12 mouse cellular contexts compared by ENCODE assay signal in the genomic region with DNA sequence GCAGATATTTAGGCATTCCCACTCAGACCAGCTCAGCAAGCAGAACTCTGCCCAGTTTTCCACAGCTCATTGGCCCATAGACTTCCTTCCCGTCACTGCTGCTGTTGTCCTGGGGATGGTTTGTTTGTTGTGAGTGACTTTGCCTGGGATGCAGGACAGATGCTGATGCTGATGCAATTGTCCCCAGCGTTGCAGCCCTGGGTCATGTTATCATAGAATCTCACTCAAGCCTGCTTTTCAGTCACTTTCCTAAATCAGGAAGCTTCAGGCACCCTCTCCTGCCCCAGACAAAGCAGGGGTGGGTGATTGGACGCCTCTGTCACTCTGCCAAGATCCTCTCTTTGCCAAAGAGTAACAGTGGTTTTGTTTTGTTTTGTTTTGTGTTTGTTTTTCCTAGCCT.
DNase-seq lines count a peak whose midpoint lies in the region; ATAC-seq and TF ChIP-seq lines count a peak whose summit lies in the region.
"Had no signal": no experiment of that assay in that cellular context is flagged by ENCODE, and none has a peak within 500 bp of the region (broad histone marks: within the 10 kb centered on the region; RNA-seq: fewer than 3 reads in every experiment).

No protein-coding gene starts in this region.

- H3K4me2 ChIP-seq in heart, embryonic 12.5 days, result no peak overlapping the region
- H3K4me2 ChIP-seq: embryonic facial prominence, embryonic 15.5 days; forebrain, embryonic 15.5 days; neural tube, embryonic 15.5 days had no signal

- no peak for TF ChIP-seq CTCF in gastrocnemius, adult 2 months (IDR thresholded peaks at IDR 0.05)

- intact Hi-C loops in gastrocnemius, adult 2 months (cut with DNase I), result loop anchor here (5.0 kb wide), 1 partner anchor 268 kb away; no protein-coding TSS in a partner anchor

- no peak for ATAC-seq in heart, embryonic 12.5 days (ENCODE audit: insufficient number of reproducible peaks, low FRiP score)
- ATAC-seq: forebrain, embryonic 15.5 days had no signal

- no peak overlapping the region for H3K27ac ChIP-seq in heart, embryonic 12.5 days (ENCODE audit: poor library complexity, severe bottlenecking)
- peak overlapping the region; percentile 31; the same call in 1 of the 2 replicates for H3K27ac ChIP-seq in gastrocnemius, adult 2 months
- H3K27ac ChIP-seq: embryonic facial prominence, embryonic 15.5 days; forebrain, embryonic 15.5 days; neural tube, embryonic 15.5 days had no signal

- H3K4me1 ChIP-seq in heart, embryonic 12.5 days (replicated peaks), result no peaks in the 10 kb centered on the region

- no peaks in the 10 kb centered on the region for H3K9me3 ChIP-seq in heart, embryonic 12.5 days (replicated peaks)
- H3K9me3 ChIP-seq: embryonic facial prominence, embryonic 15.5 days; forebrain, embryonic 15.5 days; neural tube, embryonic 15.5 days had no signal

- 38% methylated on average over 3 of the region's 3 CpGs for WGBS in heart, embryonic 12.5 days

- H3K36me3 ChIP-seq in heart, embryonic 12.5 days, result no peaks in the 10 kb centered on the region
- H3K36me3 ChIP-seq: embryonic facial prominence, embryonic 15.5 days; forebrain, embryonic 15.5 days; neural tube, embryonic 15.5 days had no signal

- DNase-seq in heart, adult 8-10 months (ENCODE audit: low spot score), result peak; percentile 19
- peak; percentile 50 for DNase-seq in gastrocnemius, adult 2 months
- DNase-seq in kidney, adult 9 months, result peak; percentile 25
- DNase-seq in lung, postnatal 36 days, result peak; percentile 49
- no peak for DNase-seq in layer of hippocampus, postnatal 14 days (ENCODE audit: low spot score in 2 of 2)
- no peak for DNase-seq in ovary, adult 18-20 months (ENCODE audit: low spot score)
- DNase-seq in retina, embryonic 14.5 days (ENCODE audit: low spot score), result no peak
- DNase-seq: midbrain, embryonic 14.5 days had no signal

- H3K9ac ChIP-seq in heart, embryonic 12.5 days, result no peak overlapping the region
- H3K9ac ChIP-seq: embryonic facial prominence, embryonic 15.5 days; forebrain, embryonic 15.5 days; neural tube, embryonic 15.5 days had no signal

- H3K27me3 ChIP-seq in heart, embryonic 12.5 days (replicated peaks), result no peaks in the 10 kb centered on the region
- H3K27me3 ChIP-seq: embryonic facial prominence, embryonic 15.5 days; forebrain, embryonic 15.5 days; neural tube, embryonic 15.5 days had no signal

- H3K4me3 ChIP-seq in heart, embryonic 12.5 days, result no peak overlapping the region
- H3K4me3 ChIP-seq in gastrocnemius, adult 2 months, result no peak overlapping the region
- H3K4me3 ChIP-seq: embryonic facial prominence, embryonic 15.5 days; forebrain, embryonic 15.5 days; neural tube, embryonic 15.5 days had no signal

Comparison
In these comparisons a context has a peak if more than half of its experiments do, and no peak if none do; other contexts are left out.
1. DNase-seq: peak in heart, adult 8-10 months (single experiment), gastrocnemius, adult 2 months (single experiment), kidney, adult 9 months (single experiment) and lung, postnatal 36 days (single experiment); none in layer of hippocampus, postnatal 14 days (0 of 2), ovary, adult 18-20 months (single experiment) and retina, embryonic 14.5 days (single experiment).